Mouse (Mus musculus) spleen, adult 10 weeks (tissue): ENCODE results near the gene S100a2. TPM values are rescaled to one million over a fixed set of nuclear protein-coding genes. Genes with fewer than 3 reads are reported as not detected.

Source experiments
- polyA plus RNA-seq: library from polyadenylated mRNA; stranded (reverse); fragments of 350-450 nt; fragmentation: Illumina TruSeq; extraction: RNeasy Lipid Tissue Mini Kit (QIAGEN cat#74804); gene quantifications from one replicate; pipeline ENCODE4 v1.2.3, GENCODE M21; 2015; ENCODE audit warnings: low replicate concordance; ENCODE audit not compliant: insufficient read depth

Gene S100a2
- not detected for polyA plus RNA-seq

DNA sequence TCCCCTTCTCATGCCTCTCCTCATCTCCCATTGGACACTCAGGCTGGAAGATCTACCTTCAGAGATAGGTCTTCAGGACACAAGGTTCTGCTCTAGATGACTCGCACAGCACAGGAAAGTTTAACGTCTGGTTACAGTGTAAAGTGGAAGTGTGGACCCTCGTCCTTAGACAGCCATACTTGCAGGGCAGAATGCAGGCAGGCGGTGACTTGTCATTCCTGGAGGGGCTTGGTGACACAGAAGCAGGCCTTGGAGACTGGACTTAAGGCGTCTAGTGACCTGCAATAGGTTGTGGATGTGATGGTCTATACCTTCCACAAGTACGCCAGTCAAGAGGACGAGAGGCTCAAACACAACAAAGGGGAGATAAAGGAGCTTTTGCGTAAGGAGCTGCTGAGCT, at the start of gene S100a2:
Gene S100a2, plus strand, starts transcription at position 301 of the 400 bp plus-strand sequence.

DNA sequence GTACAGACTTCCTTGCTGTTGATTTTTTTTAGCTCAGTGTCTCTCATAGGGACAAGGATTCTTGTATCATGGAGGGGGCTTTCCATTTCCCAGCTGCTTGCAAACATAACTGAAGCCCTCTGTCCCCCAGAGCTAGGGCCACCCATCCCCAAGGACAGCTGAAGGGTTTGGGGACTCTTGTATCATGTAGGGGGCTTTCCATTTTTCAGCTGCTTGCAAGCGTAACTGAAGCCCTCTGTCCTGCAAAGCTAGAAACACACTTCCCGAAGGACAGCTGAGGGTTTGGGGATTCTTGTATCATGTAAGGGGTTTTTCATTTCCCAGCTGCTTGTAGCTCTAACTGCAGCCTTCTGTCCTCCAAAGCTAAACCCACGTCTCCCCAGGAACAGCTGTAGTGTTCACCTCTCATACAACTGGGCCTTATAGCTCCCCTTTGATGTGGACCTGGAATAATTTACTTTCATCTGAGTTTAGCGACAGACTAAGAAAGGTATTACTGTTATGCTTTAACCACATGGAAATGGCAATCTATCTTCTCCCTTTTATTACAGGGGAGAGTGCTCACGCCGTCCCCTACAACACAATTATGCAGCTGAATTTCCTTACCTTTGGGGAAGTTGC, 29.9 kb upstream of the S100a2 start, which contains the start of gene S100a3:
Gene S100a3, plus strand, starts transcription at position 571 of the 621 bp plus-strand sequence.

DNA sequence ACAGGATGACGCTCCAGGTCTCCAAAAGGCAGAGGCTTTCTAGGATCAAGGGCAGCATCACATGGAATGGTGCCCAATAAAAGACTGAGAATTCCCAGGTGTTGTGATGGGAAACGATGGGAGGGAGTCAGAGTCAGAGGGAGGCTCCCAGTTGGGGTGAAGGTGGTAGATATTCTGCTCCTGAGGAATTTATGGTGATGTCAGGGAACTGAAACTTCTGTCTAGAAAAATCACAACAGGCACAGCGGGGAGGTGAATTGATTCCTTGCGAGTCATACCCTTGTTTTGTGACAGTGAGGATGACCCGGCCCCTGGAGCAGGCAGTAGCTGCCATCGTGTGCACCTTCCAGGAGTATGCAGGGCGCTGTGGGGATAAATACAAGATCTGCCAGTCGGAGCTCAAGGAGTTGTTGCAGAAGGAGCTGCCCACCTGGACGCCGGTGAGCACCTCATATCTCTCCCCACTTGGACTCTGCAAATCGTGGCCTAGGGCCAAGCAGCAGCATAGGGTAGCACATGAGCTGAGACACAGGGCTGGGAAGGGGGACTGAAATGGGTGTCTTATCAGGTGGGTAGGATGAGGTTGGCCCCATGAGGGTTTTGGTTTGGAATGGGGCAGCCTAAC, 11.6 kb downstream of the S100a2 start, which contains the start of gene Gm42674:
Gene Gm42674, plus strand, starts transcription at position 419 of the 625 bp plus-strand sequence.

GRCm38 (mm10) chr3:90603623-90604022, 13.6 kb downstream of the S100a2 start, which contains the start of gene S100a4:
TSS of gene S100a4 (plus strand) at chr3:90603771.

GRCm38 (mm10) chr3:90608223-90608622, 18.2 kb downstream of the S100a2 start, which contains the start of gene S100a5:
TSS of gene S100a5 (plus strand) at chr3:90608523.

GRCm38 (mm10) chr3:90612728-90613291, 22.8 kb downstream of the S100a2 start, which contains the start of gene S100a6:
TSS of gene S100a6 (plus strand) at chr3:90612882.

Other genes starting within 250 kb of the S100a2 start
- 3.6 TPM for gene Slc27a3, start 200.3 kb upstream of the S100a2 start, polyA plus RNA-seq
- 30.3 TPM for gene Ints3, start 156.6 kb upstream of the S100a2 start, polyA plus RNA-seq
- 11.0 TPM for gene Npr1, start 124.4 kb upstream of the S100a2 start, polyA plus RNA-seq
- 92.2 TPM for gene Ilf2, start 114.1 kb upstream of the S100a2 start, polyA plus RNA-seq
- gene Snapin, start 99.2 kb upstream of the S100a2 start, polyA plus RNA-seq = 82.6 TPM
- 185 TPM for gene Chtop, start 80.7 kb upstream of the S100a2 start, polyA plus RNA-seq
- gene S100a1, start 75.9 kb upstream of the S100a2 start, polyA plus RNA-seq = 21.1 TPM
- gene S100a13, start 75.8 kb upstream of the S100a2 start, polyA plus RNA-seq = 60.2 TPM
- 0.93 TPM for gene S100a14, start 63.4 kb upstream of the S100a2 start, polyA plus RNA-seq
- 14.6 TPM for gene S100a16, start 53.0 kb upstream of the S100a2 start, polyA plus RNA-seq
- gene S100a3, start 29.7 kb upstream of the S100a2 start, polyA plus RNA-seq = 0.79 TPM
- not detected for gene Gm42674, start 11.7 kb downstream of the S100a2 start, polyA plus RNA-seq
- gene S100a4, start 13.5 kb downstream of the S100a2 start, polyA plus RNA-seq = 475 TPM
- not detected for gene S100a5, start 18.3 kb downstream of the S100a2 start, polyA plus RNA-seq
- 257 TPM for gene S100a6, start 22.6 kb downstream of the S100a2 start, polyA plus RNA-seq
- not detected for gene S100a7a, start 63.8 kb downstream of the S100a2 start, polyA plus RNA-seq
- gene S100a8, start 78.7 kb downstream of the S100a2 start, polyA plus RNA-seq = 428 TPM
- gene S100a9, start 105.5 kb downstream of the S100a2 start, polyA plus RNA-seq = 552 TPM
- gene Pglyrp4, start 136.7 kb downstream of the S100a2 start, polyA plus RNA-seq = not detected
- not detected for gene Gm5849, start 187.6 kb downstream of the S100a2 start, polyA plus RNA-seq